Mouse (Mus musculus) CH12.LX (cell line): ENCODE measurements around the gene Scn9a.

ENCODE experiments used
- CTCF ChIP-seq, 2 experiments: IDR thresholded peaks in 1 of 2; conservative IDR thresholded peaks in 1 of 2; 2 replicates each; pipeline ENCODE4 v1.5.1; 2011 to 2012; ENCODE audit warnings: low read depth in 2 of 2, low read length in 2 of 2, improper control_type of control experiment in 1 of 2, inconsistent platforms in 1 of 2, mild to moderate bottlenecking in 1 of 2, moderate library complexity in 1 of 2
- POLR2A ChIP-seq: IDR thresholded peaks from 2 replicates; pipeline ENCODE4 v1.6.1; 2011; ENCODE audit warnings: low read depth, mild to moderate bottlenecking, improper control_type of control experiment, low read length
- USF2 ChIP-seq: conservative IDR thresholded peaks from 2 replicates; pipeline ENCODE4 v1.6.1; 2011; ENCODE audit warnings: low read depth, low read length, improper control_type of control experiment

GRCm38 (mm10) chr2:66511424-66511823 is 123.3 kb downstream of the Scn9a start:
- TF ChIP-seq CTCF (conservative IDR thresholded peaks at IDR 0.05 in 1 of 2, IDR thresholded peaks at IDR 0.05 in 1 of 2; ENCODE audit: low read depth in 2 of 2, low read length in 2 of 2) (no peak), POLR2A (no peak), USF2 (no peak)
